Comparison of ENCODE assay signal across 8 mouse cellular contexts in genomic region chr10:115382846-115383643, GRCm38 (mm10). TPM values are rescaled to one million over a fixed set of nuclear protein-coding genes. Genes with fewer than 3 reads are reported as not detected.
DNase-seq lines count a peak whose midpoint lies in the region; ATAC-seq and TF ChIP-seq lines count a peak whose summit lies in the region.

No protein-coding gene starts in this region.

- no peaks in the 10 kb centered on the region for H3K27me3 ChIP-seq in kidney, postnatal 0 days (ENCODE audit: insufficient read depth, low read length)
- no peaks in the 10 kb centered on the region for H3K27me3 ChIP-seq in intestine, embryonic 14.5 days (replicated peaks; ENCODE audit: control insufficient read depth, insufficient read depth, low read length)
- no peaks in the 10 kb centered on the region for H3K27me3 ChIP-seq in neural tube, embryonic 12.5 days (replicated peaks)

- peak overlapping the region; percentile 70; the same call in 1 of the 2 replicates for H3K9ac ChIP-seq in kidney, postnatal 0 days (ENCODE audit: low read depth, low read length)
- peak overlapping the region; percentile 88 for H3K9ac ChIP-seq in intestine, embryonic 14.5 days (ENCODE audit: low read length)
- H3K9ac ChIP-seq in neural tube, embryonic 12.5 days = peak overlapping the region; percentile 98

- H3K9me3 ChIP-seq in kidney, postnatal 0 days (replicated peaks; ENCODE audit: low read length) = no peaks in the 10 kb centered on the region
- no peaks in the 10 kb centered on the region for H3K9me3 ChIP-seq in intestine, embryonic 14.5 days (ENCODE audit: control insufficient read depth, low read length)
- no peaks in the 10 kb centered on the region for H3K9me3 ChIP-seq in neural tube, embryonic 12.5 days

- peaks cover 9% of the 10 kb centered on the region; the same call in 1 of the 2 replicates for H3K4me1 ChIP-seq in kidney, postnatal 0 days (replicated peaks; ENCODE audit: insufficient read depth, low read length)
- H3K4me1 ChIP-seq in cortical plate, adult 2 months (ENCODE audit: control insufficient read depth, insufficient read depth, low read length) = peaks cover 5% of the 10 kb centered on the region
- peaks cover 28% of the 10 kb centered on the region; the same call in 1 of the 2 replicates for H3K4me1 ChIP-seq in intestine, embryonic 14.5 days (replicated peaks; ENCODE audit: control insufficient read depth, insufficient read depth, low read length)
- H3K4me1 ChIP-seq in neural tube, embryonic 12.5 days = peaks cover 25% of the 10 kb centered on the region

- TF ChIP-seq POLR2A in cortical plate, adult 2 months (IDR thresholded peaks at IDR 0.05; ENCODE audit: extremely low read depth, insufficient read depth, low read length) = no peak

- 34% methylated on average over 12 of the region's 12 CpGs for WGBS in kidney, postnatal 0 days
- 45% methylated on average over 12 of the region's 12 CpGs for whole genome bisulfite sequencing in intestine, embryonic 14.5 days
- 15% methylated on average over 12 of the region's 12 CpGs for WGBS in neural tube, embryonic 12.5 days

- intact Hi-C loops in left cerebral cortex, postnatal 25 days (cut with DNase I) = no loop called here

- TF ChIP-seq CTCF in kidney, postnatal 0 days (IDR thresholded peaks at IDR 0.05; ENCODE audit: low read depth) = no peak
- no peak for TF ChIP-seq CTCF in cortical plate, adult 2 months (IDR thresholded peaks at IDR 0.05; ENCODE audit: extremely low read depth, insufficient read depth, low read length)

- peak overlapping the region; percentile 61 for H3K4me3 ChIP-seq in kidney, postnatal 0 days (replicated peaks; ENCODE audit: low read depth, low read length)
- H3K4me3 ChIP-seq in cortical plate, adult 2 months (ENCODE audit: insufficient read depth, low read length) = peak overlapping the region; percentile 49; the same call in 1 of the 2 replicates
- peak overlapping the region; percentile 79 for H3K4me3 ChIP-seq in intestine, embryonic 14.5 days (ENCODE audit: low read depth, low read length)
- H3K4me3 ChIP-seq in neural tube, embryonic 12.5 days = peak overlapping the region; percentile 98

- H3K36me3 ChIP-seq in kidney, postnatal 0 days (ENCODE audit: insufficient read depth, low read length) = no peaks in the 10 kb centered on the region
- no peaks in the 10 kb centered on the region; the same call in 1 of the 2 replicates for H3K36me3 ChIP-seq in intestine, embryonic 14.5 days (ENCODE audit: control insufficient read depth, insufficient read depth, low read length)
- no peaks in the 10 kb centered on the region; the same call in 1 of the 2 replicates for H3K36me3 ChIP-seq in neural tube, embryonic 12.5 days

- peak; percentile 25 for DNase-seq in kidney, postnatal 0 days (ENCODE audit: low spot score)
- DNase-seq in kidney, postnatal 36 days = no peak
- no peak for DNase-seq in intestine, embryonic 14.5 days (ENCODE audit: low spot score)
- DNase-seq in left cerebral cortex, postnatal 25 days (ENCODE audit: low spot score in 2 of 2) = no peak
- DNase-seq in lung, postnatal 14 days = no peak

- peak overlapping the region; percentile 56 for H3K4me2 ChIP-seq in kidney, postnatal 0 days (ENCODE audit: low read length)
- H3K4me2 ChIP-seq in intestine, embryonic 14.5 days (ENCODE audit: low read length) = peak overlapping the region; percentile 68
- peak overlapping the region; percentile 80 for H3K4me2 ChIP-seq in neural tube, embryonic 12.5 days (replicated peaks)

- H3K27ac ChIP-seq in kidney, postnatal 0 days = no peak overlapping the region
- H3K27ac ChIP-seq in cortical plate, adult 2 months (ENCODE audit: insufficient read depth, low read length) = no peak overlapping the region
- H3K27ac ChIP-seq in intestine, embryonic 14.5 days (ENCODE audit: low read depth) = peak overlapping the region; percentile 98; the same call in 1 of the 2 replicates
- peak overlapping the region; percentile 15; the same call in 1 of the 2 replicates for H3K27ac ChIP-seq in neural tube, embryonic 12.5 days

- ATAC-seq in kidney, postnatal 0 days (replicated peaks; ENCODE audit: low FRiP score, low read depth) = no peak
- no peak for ATAC-seq in intestine, embryonic 14.5 days (replicated peaks; ENCODE audit: low FRiP score, low TSS enrichment, low read depth)
- no peak for ATAC-seq in neural tube, embryonic 12.5 days (ENCODE audit: low FRiP score, low read depth)
- ATAC-seq in activated CD4-positive, CD25-positive, alpha-beta regulatory T cell, adult 4 months = no peak

RNA-seq across cellular contexts. Expression of gene Thap2, which starts 1.2 kb away (rescaled TPM):
- polyA plus RNA-seq in kidney, postnatal 0 days (2015; fragmentation: Nextera tagmentation; extraction: Ambion mirVana) = 16.5 and 18.9 TPM in 2 replicates
- polyA plus RNA-seq in cortical plate, adult 2 months (2012; rRNA removed) = 12.9 and 13.2 TPM in 2 replicates
- polyA plus RNA-seq in intestine, embryonic 14.5 days (2014; fragmentation: Nextera tagmentation; extraction: Ambion mirVana) = 17.5 and 20.3 TPM in 2 replicates
- polyA plus RNA-seq in neural tube, embryonic 12.5 days (2016; fragmentation: Nextera tagmentation; extraction: Ambion mirVana) = 34.0 and 35.3 TPM in 2 replicates
- 10 to 100 TPM; 12.8 to 13.7 TPM for polyA plus RNA-seq in activated CD4-positive, CD25-positive, alpha-beta regulatory T cell, adult 4 months (2017; shearing (Covaris generic))
- 10 to 100 TPM; 13.5 to 14.1 TPM for total RNA-seq in left cerebral cortex, postnatal 25 days (2021)

RNA-seq across cellular contexts. Expression of gene Zfc3h1, which starts 1.7 kb away (rescaled TPM):
- polyA plus RNA-seq in kidney, postnatal 0 days (2015; fragmentation: Nextera tagmentation; extraction: Ambion mirVana) = 14.5 and 15.4 TPM in 2 replicates
- polyA plus RNA-seq in cortical plate, adult 2 months (2012; rRNA removed) = 103 and 105 TPM in 2 replicates
- 24.5 and 25.3 TPM in 2 replicates for polyA plus RNA-seq in intestine, embryonic 14.5 days (2014; fragmentation: Nextera tagmentation; extraction: Ambion mirVana)
- 24.0 and 27.5 TPM in 2 replicates for polyA plus RNA-seq in neural tube, embryonic 12.5 days (2016; fragmentation: Nextera tagmentation; extraction: Ambion mirVana)
- polyA plus RNA-seq in activated CD4-positive, CD25-positive, alpha-beta regulatory T cell, adult 4 months (2017; shearing (Covaris generic)) = 10 to 100 TPM; 23.2 to 35.4 TPM
- total RNA-seq in left cerebral cortex, postnatal 25 days (2021) = 10 to 100 TPM; 50.0 to 53.0 TPM

RNA-seq across cellular contexts. Expression of gene Tmem19, which starts 20.7 kb away (rescaled TPM):
- 47.4 and 54.5 TPM in 2 replicates for polyA plus RNA-seq in kidney, postnatal 0 days (2015; fragmentation: Nextera tagmentation; extraction: Ambion mirVana)
- 31.2 and 33.5 TPM in 2 replicates for polyA plus RNA-seq in cortical plate, adult 2 months (2012; rRNA removed)
- 26.5 and 33.2 TPM in 2 replicates for polyA plus RNA-seq in intestine, embryonic 14.5 days (2014; fragmentation: Nextera tagmentation; extraction: Ambion mirVana)
- polyA plus RNA-seq in neural tube, embryonic 12.5 days (2016; fragmentation: Nextera tagmentation; extraction: Ambion mirVana) = 42.5 and 43.8 TPM in 2 replicates
- 10 to 100 TPM; 41.0 to 44.7 TPM for polyA plus RNA-seq in activated CD4-positive, CD25-positive, alpha-beta regulatory T cell, adult 4 months (2017; shearing (Covaris generic))
- total RNA-seq in left cerebral cortex, postnatal 25 days (2021) = 10 to 100 TPM; 41.0 to 46.0 TPM

Comparison
In these comparisons a context has a peak if more than half of its experiments do, and no peak if none do; other contexts are left out.
1. H3K27ac ChIP-seq: peak in intestine, embryonic 14.5 days (single experiment) and neural tube, embryonic 12.5 days (single experiment); none in kidney, postnatal 0 days (single experiment) and cortical plate, adult 2 months (single experiment).
2. Peak in every context shown above with its lines, with median percentiles within 50 percentile points of each other: H3K4me2 ChIP-seq, H3K4me3 ChIP-seq and H3K9ac ChIP-seq.